Mouse (Mus musculus): ENCODE measurements around the gene Mllt1. TPM values are rescaled to one million over a fixed set of nuclear protein-coding genes. Genes with fewer than 3 reads are reported as not detected.
"Not testable (repeated sequence)": the region's sequence is repeated elsewhere in the genome, so short reads cannot be mapped to it uniquely, and the experiment has no call there.

Gene Mllt1
- polyA plus RNA-seq, 1 experiment from 2014 or later: 91.4 TPM

- no peak overlapping the region for H3K27ac ChIP-seq (ENCODE audit: low read length)
- H3K9me3 ChIP-seq (replicated peaks; ENCODE audit: control insufficient read depth, low read length, poor library complexity, severe bottlenecking): no peaks in the 10 kb centered on the region
- peaks cover 3% of the 10 kb centered on the region; the same call in 1 of the 2 replicates for H3K4me1 ChIP-seq (ENCODE audit: control insufficient read depth, insufficient read depth, low read length)
- no peak for ATAC-seq
- peaks cover 5% of the 10 kb centered on the region; the same call in 1 of the 2 replicates for H3K36me3 ChIP-seq (ENCODE audit: control insufficient read depth, insufficient read depth, low read length)
- H3K4me3 ChIP-seq (ENCODE audit: low read depth, low read length): no peak overlapping the region
- H3K27me3 ChIP-seq (ENCODE audit: control insufficient read depth, insufficient read depth, low read depth, low read length): no peaks in the 10 kb centered on the region
- WGBS: 89% methylated on average over 2 of the region's 2 CpGs
- H3K9ac ChIP-seq (ENCODE audit: low read depth, low read length): no peak overlapping the region
- no peak overlapping the region for H3K4me2 ChIP-seq (ENCODE audit: low read length)
These were observed 9.2 kb downstream of the Mllt1 start for GRCm38 (mm10) chr17:56925998-56926397.

GRCm38 (mm10) chr17:56919725-56920124 is 15.5 kb downstream of the Mllt1 start:
- Histone ChIP-seq H3K36me3 (ENCODE audit: control insufficient read depth, insufficient read depth, low read length) (peaks cover 18% of the 10 kb centered on the region; the same call in 1 of the 2 replicates), H3K4me2 (ENCODE audit: low read length) (no peak overlapping the region), H3K27me3 (ENCODE audit: control insufficient read depth, insufficient read depth, low read depth, low read length) (no peaks in the 10 kb centered on the region), H3K9ac (ENCODE audit: low read depth, low read length) (no peak overlapping the region), H3K9me3 (replicated peaks; ENCODE audit: control insufficient read depth, low read length, poor library complexity, severe bottlenecking) (no peaks in the 10 kb centered on the region), H3K4me3 (ENCODE audit: low read depth, low read length) (no peak overlapping the region), H3K27ac (ENCODE audit: low read length) (no peak overlapping the region), H3K4me1 (ENCODE audit: control insufficient read depth, insufficient read depth, low read length) (no peaks in the 10 kb centered on the region)
- WGBS: 80% methylated on average over 3 of the region's 3 CpGs
- no peak for ATAC-seq

- H3K9me3 ChIP-seq (replicated peaks; ENCODE audit: control insufficient read depth, low read length, poor library complexity, severe bottlenecking): no peaks in the 10 kb centered on the region
- H3K27me3 ChIP-seq (ENCODE audit: control insufficient read depth, insufficient read depth, low read depth, low read length): no peaks in the 10 kb centered on the region
- H3K9ac ChIP-seq (ENCODE audit: low read depth, low read length): no peak overlapping the region
- H3K4me2 ChIP-seq (ENCODE audit: low read length): no peak overlapping the region
- ATAC-seq: no peak
- H3K36me3 ChIP-seq (ENCODE audit: control insufficient read depth, insufficient read depth, low read length): peaks cover 25% of the 10 kb centered on the region
- H3K4me3 ChIP-seq (ENCODE audit: low read depth, low read length): no peak overlapping the region
- H3K4me1 ChIP-seq (ENCODE audit: control insufficient read depth, insufficient read depth, low read length): no peaks in the 10 kb centered on the region
- WGBS: 93% methylated on average over 2 of the region's 2 CpGs
- H3K27ac ChIP-seq (ENCODE audit: low read length): no peak overlapping the region
These were observed 18.0 kb downstream of the Mllt1 start for GRCm38 (mm10) chr17:56917166-56917565.

- H3K36me3 ChIP-seq (ENCODE audit: control insufficient read depth, insufficient read depth, low read length): peaks cover 21% of the 10 kb centered on the region
- H3K4me1 ChIP-seq (ENCODE audit: control insufficient read depth, insufficient read depth, low read length): no peaks in the 10 kb centered on the region
These were observed 21.8 kb downstream of the Mllt1 start for GRCm38 (mm10) chr17:56913444-56913843.

GRCm38 (mm10) chr17:56913023-56913422 is 22.2 kb downstream of the Mllt1 start:
- Histone ChIP-seq H3K36me3 (ENCODE audit: control insufficient read depth, insufficient read depth, low read length) (peaks cover 21% of the 10 kb centered on the region), H3K4me1 (ENCODE audit: control insufficient read depth, insufficient read depth, low read length) (no peaks in the 10 kb centered on the region)

More at GRCm38 (mm10) chr17:56913444-56913843, 21.8 kb downstream of the Mllt1 start:
- Histone ChIP-seq H3K4me3 (ENCODE audit: low read depth, low read length) (no peak overlapping the region), H3K27ac (ENCODE audit: low read length) (no peak overlapping the region), H3K4me2 (ENCODE audit: low read length) (no peak overlapping the region), H3K9me3 (replicated peaks; ENCODE audit: control insufficient read depth, low read length, poor library complexity, severe bottlenecking) (no peaks in the 10 kb centered on the region), H3K27me3 (ENCODE audit: control insufficient read depth, insufficient read depth, low read depth, low read length) (no peaks in the 10 kb centered on the region), H3K9ac (ENCODE audit: low read depth, low read length) (no peak overlapping the region)
- no peak for ATAC-seq

GRCm38 (mm10) chr17:56909764-56910163 is 25.5 kb downstream of the Mllt1 start:
- WGBS: 90% methylated on average over 2 of the region's 2 CpGs
- not testable (repeated sequence) for H3K9me3 ChIP-seq (replicated peaks; ENCODE audit: control insufficient read depth, low read length, poor library complexity, severe bottlenecking); ATAC-seq; H3K27ac ChIP-seq (ENCODE audit: low read length); H3K4me2 ChIP-seq (ENCODE audit: low read length); H3K27me3 ChIP-seq (ENCODE audit: control insufficient read depth, insufficient read depth, low read depth, low read length); H3K4me1 ChIP-seq (ENCODE audit: control insufficient read depth, insufficient read depth, low read length); H3K9ac ChIP-seq (ENCODE audit: low read depth, low read length); H3K4me3 ChIP-seq (ENCODE audit: low read depth, low read length)
- H3K36me3 ChIP-seq (ENCODE audit: control insufficient read depth, insufficient read depth, low read length): peaks cover 15% of the 10 kb centered on the region

More at GRCm38 (mm10) chr17:56913023-56913422, 22.2 kb downstream of the Mllt1 start:
- Histone ChIP-seq H3K27ac (ENCODE audit: low read length) (no peak overlapping the region), H3K27me3 (ENCODE audit: control insufficient read depth, insufficient read depth, low read depth, low read length) (no peaks in the 10 kb centered on the region), H3K4me2 (ENCODE audit: low read length) (no peak overlapping the region), H3K4me3 (ENCODE audit: low read depth, low read length) (no peak overlapping the region), H3K9ac (ENCODE audit: low read depth, low read length) (no peak overlapping the region), H3K9me3 (replicated peaks; ENCODE audit: control insufficient read depth, low read length, poor library complexity, severe bottlenecking) (no peaks in the 10 kb centered on the region)
- ATAC-seq: no peak
- 95% methylated on average over 3 of the region's 3 CpGs for WGBS

GRCm38 (mm10) chr17:56907887-56908286 is 27.3 kb downstream of the Mllt1 start:
- no peak overlapping the region for H3K4me2 ChIP-seq (ENCODE audit: low read length)
- no peaks in the 10 kb centered on the region for H3K27me3 ChIP-seq (ENCODE audit: control insufficient read depth, insufficient read depth, low read depth, low read length)
- no peak overlapping the region for H3K4me3 ChIP-seq (ENCODE audit: low read depth, low read length)
- no peak for ATAC-seq
- 83% methylated on average over 9 of the region's 9 CpGs for WGBS
- H3K4me1 ChIP-seq (ENCODE audit: control insufficient read depth, insufficient read depth, low read length): no peaks in the 10 kb centered on the region
- no peak overlapping the region for H3K9ac ChIP-seq (ENCODE audit: low read depth, low read length)
- no peaks in the 10 kb centered on the region for H3K9me3 ChIP-seq (replicated peaks; ENCODE audit: control insufficient read depth, low read length, poor library complexity, severe bottlenecking)
- H3K27ac ChIP-seq (ENCODE audit: low read length): no peak overlapping the region
- peaks cover 9% of the 10 kb centered on the region for H3K36me3 ChIP-seq (ENCODE audit: control insufficient read depth, insufficient read depth, low read length)

- Histone ChIP-seq H3K27ac (ENCODE audit: low read length) (no peak overlapping the region), H3K4me3 (ENCODE audit: low read depth, low read length) (no peak overlapping the region), H3K27me3 (ENCODE audit: control insufficient read depth, insufficient read depth, low read depth, low read length) (no peaks in the 10 kb centered on the region), H3K9me3 (replicated peaks; ENCODE audit: control insufficient read depth, low read length, poor library complexity, severe bottlenecking) (no peaks in the 10 kb centered on the region), H3K4me1 (ENCODE audit: control insufficient read depth, insufficient read depth, low read length) (no peaks in the 10 kb centered on the region), H3K9ac (ENCODE audit: low read depth, low read length) (no peak overlapping the region), H3K4me2 (ENCODE audit: low read length) (no peak overlapping the region), H3K36me3 (ENCODE audit: control insufficient read depth, insufficient read depth, low read length) (peaks cover 12% of the 10 kb centered on the region; the same call in 1 of the 2 replicates)
- ATAC-seq: no peak
- 99% methylated on average over 5 of the region's 5 CpGs for WGBS
These were observed 28.1 kb downstream of the Mllt1 start for GRCm38 (mm10) chr17:56907096-56907495.

- H3K27ac ChIP-seq (ENCODE audit: low read length): no peak overlapping the region
- H3K4me1 ChIP-seq (ENCODE audit: control insufficient read depth, insufficient read depth, low read length): no peaks in the 10 kb centered on the region
- no peaks in the 10 kb centered on the region for H3K9me3 ChIP-seq (replicated peaks; ENCODE audit: control insufficient read depth, low read length, poor library complexity, severe bottlenecking)
- peaks cover 12% of the 10 kb centered on the region for H3K36me3 ChIP-seq (ENCODE audit: control insufficient read depth, insufficient read depth, low read length)
- ATAC-seq: no peak
- H3K9ac ChIP-seq (ENCODE audit: low read depth, low read length): no peak overlapping the region
- H3K4me2 ChIP-seq (ENCODE audit: low read length): no peak overlapping the region
- WGBS: 96% methylated on average over 3 of the region's 3 CpGs
- H3K4me3 ChIP-seq (ENCODE audit: low read depth, low read length): no peak overlapping the region
- no peaks in the 10 kb centered on the region for H3K27me3 ChIP-seq (ENCODE audit: control insufficient read depth, insufficient read depth, low read depth, low read length)
These were observed 29.0 kb downstream of the Mllt1 start for GRCm38 (mm10) chr17:56906166-56906565.
